Mouse (Mus musculus): ENCODE measurements at regions not wholly inside any gene's neighbourhood (a gene's known extent, or its start where the extent isn't known, plus 50 kb on each side); places are given as distances from the start of the nearest gene placed in this dataset.

GRCm38 (mm10) chr5:75739336-75739735 lies 164.6 kb downstream of the Kit start:
- no peak overlapping the region for H3K4me3 ChIP-seq (ENCODE audit: control insufficient read depth in 1 of 2, insufficient read depth in 1 of 2, low read depth in 2 of 2, low read length in 2 of 2)
- H3K9ac ChIP-seq (ENCODE audit: control insufficient read depth, low read depth, low read length, poor library complexity, severe bottlenecking), result no peak overlapping the region
- no peak overlapping the region for H3K27ac ChIP-seq (ENCODE audit: control insufficient read depth, low read depth, low read length)
- H3K27me3 ChIP-seq (ENCODE audit: control insufficient read depth in 1 of 2, insufficient read depth in 2 of 2, low read length in 2 of 2), result no peaks in the 10 kb centered on the region
- DNase-seq (ENCODE audit: low read depth, low spot score), result no peak
- H3K36me3 ChIP-seq (ENCODE audit: control insufficient read depth in 1 of 2, insufficient read depth in 2 of 2, low read length in 2 of 2), result peaks cover 0 to 10% of the 10 kb centered on the region in 2 experiments; a peak in 2 of 4 replicates
- H3K4me1 ChIP-seq (ENCODE audit: control insufficient read depth in 1 of 2, insufficient read depth in 2 of 2, low read length in 2 of 2), result peaks cover 0 to 10% of the 10 kb centered on the region in 2 experiments; a peak in 3 of 4 replicates
- H3K79me2 ChIP-seq (ENCODE audit: control insufficient read depth, insufficient read depth, low read length, poor library complexity), result no peaks in the 10 kb centered on the region
- no peak for TF ChIP-seq MXI1 (IDR thresholded peaks at IDR 0.05; ENCODE audit: low read depth, low read length)
- TF ChIP-seq POLR2AphosphoS2 (IDR thresholded peaks at IDR 0.05; ENCODE audit: low read length), result no peak
- TF ChIP-seq MAFK (IDR thresholded peaks at IDR 0.05; ENCODE audit: borderline replicate concordance, low read depth, low read length), result no peak
- TF ChIP-seq CTCF (IDR thresholded peaks at IDR 0.05 in 2 of 3, conservative IDR thresholded peaks at IDR 0.05 in 1 of 3; ENCODE audit: control insufficient read depth in 1 of 3, insufficient read depth in 1 of 3, low read depth in 2 of 3, low read length in 3 of 3, poor library complexity in 1 of 3, severe bottlenecking in 1 of 3), result no peak
- no peak for TF ChIP-seq EP300 (IDR thresholded peaks at IDR 0.05; ENCODE audit: low read depth in 1 of 2, low read length in 2 of 2)
- TF ChIP-seq TAL1 (IDR thresholded peaks at IDR 0.05; ENCODE audit: low read length), result no peak
- TF ChIP-seq ELF1 (IDR thresholded peaks at IDR 0.05; ENCODE audit: low read depth, low read length), result no peak
- no peak for TF ChIP-seq BHLHE40 (IDR thresholded peaks at IDR 0.05; ENCODE audit: borderline replicate concordance, low read depth, low read length)
- no peak for TF ChIP-seq E2F4 (IDR thresholded peaks at IDR 0.05; ENCODE audit: borderline replicate concordance, low read depth, low read length)
- no peaks in the 10 kb centered on the region for H3K9me3 ChIP-seq (replicated peaks; ENCODE audit: insufficient read depth, low read length)

- H3K4me3 ChIP-seq (ENCODE audit: control insufficient read depth in 1 of 2, insufficient read depth in 1 of 2, low read depth in 2 of 2, low read length in 2 of 2), result no peak overlapping the region
- peaks cover 0 to 7% of the 10 kb centered on the region in 2 experiments; a peak in 2 of 4 replicates for H3K4me1 ChIP-seq (ENCODE audit: control insufficient read depth in 1 of 2, insufficient read depth in 2 of 2, low read length in 2 of 2)
- no peak overlapping the region for H3K9ac ChIP-seq (ENCODE audit: control insufficient read depth, low read depth, low read length, poor library complexity, severe bottlenecking)
- H3K36me3 ChIP-seq (ENCODE audit: control insufficient read depth in 1 of 2, insufficient read depth in 2 of 2, low read length in 2 of 2), result peaks cover 0 to 7% of the 10 kb centered on the region in 2 experiments; a peak in 1 of 4 replicates
- no peaks in the 10 kb centered on the region for H3K79me2 ChIP-seq (ENCODE audit: control insufficient read depth, insufficient read depth, low read length, poor library complexity)
- no peaks in the 10 kb centered on the region for H3K27me3 ChIP-seq (ENCODE audit: control insufficient read depth in 1 of 2, insufficient read depth in 2 of 2, low read length in 2 of 2)
- TF ChIP-seq MEF2A (IDR thresholded peaks at IDR 0.05; ENCODE audit: extremely low read depth, insufficient replicate concordance, low read depth, low read length, poor library complexity, severe bottlenecking) (no peak), GATA1 (IDR thresholded peaks at IDR 0.05; ENCODE audit: low read depth, low read length) (no peak), MAFK (IDR thresholded peaks at IDR 0.05; ENCODE audit: borderline replicate concordance, low read depth, low read length) (no peak), ELF1 (IDR thresholded peaks at IDR 0.05; ENCODE audit: low read depth, low read length) (no peak), KAT2A (conservative IDR thresholded peaks at IDR 0.05; ENCODE audit: low read depth, low read length) (no peak), CTCF (IDR thresholded peaks at IDR 0.05 in 2 of 3, conservative IDR thresholded peaks at IDR 0.05 in 1 of 3; ENCODE audit: control insufficient read depth in 1 of 3, insufficient read depth in 1 of 3, low read depth in 2 of 3, low read length in 3 of 3, poor library complexity in 1 of 3, severe bottlenecking in 1 of 3) (no peak), MAX (IDR thresholded peaks at IDR 0.05; ENCODE audit: low read length) (no peak), NRF1 (IDR thresholded peaks at IDR 0.05; ENCODE audit: insufficient read depth, low read depth, low read length, poor library complexity, severe bottlenecking) (no peak), UBTF (IDR thresholded peaks at IDR 0.05; ENCODE audit: borderline replicate concordance, insufficient read depth, low read depth, low read length) (no peak), TBP (IDR thresholded peaks at IDR 0.05; ENCODE audit: low read depth, low read length) (no peak), MYC (IDR thresholded peaks at IDR 0.05; ENCODE audit: low read depth, low read length) (no peak), POLR2A (IDR thresholded peaks at IDR 0.05; ENCODE audit: control insufficient read depth in 1 of 2, insufficient read depth in 1 of 2, low read depth in 1 of 2, low read length in 2 of 2, poor library complexity in 1 of 2) (no peak), HCFC1 (IDR thresholded peaks at IDR 0.05; ENCODE audit: low read depth, low read length) (no peak), USF1 (IDR thresholded peaks at IDR 0.05; ENCODE audit: low read depth, low read length) (no peak), CHD1 (IDR thresholded peaks at IDR 0.05; ENCODE audit: low read depth, low read length) (no peak), GABPA (IDR thresholded peaks at IDR 0.05; ENCODE audit: low read depth, low read length) (no peak), TCF12 (IDR thresholded peaks at IDR 0.05; ENCODE audit: low read depth, low read length) (no peak), EP300 (IDR thresholded peaks at IDR 0.05; ENCODE audit: low read depth in 1 of 2, low read length in 2 of 2) (no peak)
- no peak overlapping the region for H3K27ac ChIP-seq (ENCODE audit: control insufficient read depth, low read depth, low read length)
- no peaks in the 10 kb centered on the region for H3K9me3 ChIP-seq (replicated peaks; ENCODE audit: insufficient read depth, low read length)
- no peak for DNase-seq (ENCODE audit: low read depth, low spot score)
Measured at GRCm38 (mm10) chr5:75738445-75738844, 163.7 kb downstream of the Kit start.

All from MEL (cell line).